Mouse (Mus musculus) kidney, adult 2 months (tissue): ENCODE results near the gene P2ry6.

Experiments used
- CTCF ChIP-seq: fragments of 200-500 bp; conservative IDR thresholded peaks from 2 replicates; pipeline ENCODE4 v1.5.1; 2011; ENCODE audit warnings: low read depth, mild to moderate bottlenecking, control low read depth, low read length, moderate library complexity, mixed read lengths; ENCODE audit not compliant: insufficient read depth, insufficient read length
- POLR2A ChIP-seq: fragments of 200-500 bp; IDR thresholded peaks from one replicate; pipeline ENCODE4 v1.6.1; 2011; ENCODE audit warnings: low read depth, low read length, control low read depth

DNA sequence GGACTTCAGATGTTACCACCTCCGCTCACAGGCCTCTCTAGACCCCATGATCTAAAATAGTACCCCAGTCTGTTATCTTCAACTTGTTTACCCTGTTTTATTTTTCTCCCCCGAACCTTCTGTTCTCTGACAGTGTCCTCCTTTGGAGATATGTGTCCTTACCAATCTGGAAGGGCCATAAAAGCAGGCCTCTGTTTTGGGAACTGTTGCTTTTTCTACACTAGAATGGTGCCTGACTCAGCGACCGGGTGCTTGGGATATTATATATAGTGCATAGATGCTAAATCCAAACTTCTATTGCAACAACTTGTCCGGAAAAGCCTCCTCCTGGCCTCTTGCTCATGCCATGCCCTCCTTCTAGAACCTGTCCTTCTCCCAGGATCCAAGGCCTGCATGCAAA is 50.2 kb downstream of the P2ry6 start:
- TF ChIP-seq CTCF (no peak), POLR2A (no peak)
